Mouse (Mus musculus) G1E-ER4 (cell line): Measurements from ENCODE around the gene Zfp692. TPM values are rescaled to one million over a fixed set of nuclear protein-coding genes. Genes with fewer than 3 reads are reported as not detected.
A peak's percentile ranks its signal among the peaks of the same experiment; 100 is the strongest.

ENCODE experiments used
- GATA1 ChIP-seq: IDR thresholded peaks from one replicate; pipeline ENCODE4 v1.8.0; 2012; ENCODE audit warnings: low read length, inconsistent platforms
- polyA plus RNA-seq: library from polyadenylated mRNA; stranded (reverse); fragments of >175 nt; gene quantifications from 2 replicates; pipeline ENCODE4 v1.2.3, GENCODE M21; 2012

Gene Zfp692
- polyA plus RNA-seq, 1 experiment = 21.2 TPM

- no peak for TF ChIP-seq GATA1
Measured at GRCm38 (mm10) chr11:58330276-58331148, 23.6 kb downstream of the Zfp692 start, which contains the start of the genes Zfp672 and Sh3bp5l. Zfp672 (minus strand) TSS chr11:58330339. Sh3bp5l (plus strand) TSS chr11:58330724.

- TF ChIP-seq GATA1 = no peak
Measured at GRCm38 (mm10) chr11:58331149-58331495, 24.3 kb downstream of the Zfp692 start.

GRCm38 (mm10) chr11:58331546-58331945 is 24.7 kb downstream of the Zfp692 start:
- no peak for TF ChIP-seq GATA1

GRCm38 (mm10) chr11:58334746-58335145 is 27.9 kb downstream of the Zfp692 start:
- no peak for TF ChIP-seq GATA1

- no peak for TF ChIP-seq GATA1
Measured at GRCm38 (mm10) chr11:58346745-58347144, 39.9 kb downstream of the Zfp692 start.

GRCm38 (mm10) chr11:58350628-58351027 is 43.8 kb downstream of the Zfp692 start:
- no peak for TF ChIP-seq GATA1

GRCm38 (mm10) chr11:58351179-58351578 is 44.3 kb downstream of the Zfp692 start:
- no peak for TF ChIP-seq GATA1

GRCm38 (mm10) chr11:58352681-58353548 is 46.0 kb downstream of the Zfp692 start:
- peak; percentile 98 for TF ChIP-seq GATA1

GRCm38 (mm10) chr11:58353709-58354108 is 46.8 kb downstream of the Zfp692 start:
- no peak for TF ChIP-seq GATA1

GRCm38 (mm10) chr11:58354476-58354875 is 47.6 kb downstream of the Zfp692 start:
- no peak for TF ChIP-seq GATA1

GRCm38 (mm10) chr11:58354927-58355326 is 48.1 kb downstream of the Zfp692 start:
- no peak for TF ChIP-seq GATA1

- TF ChIP-seq GATA1 = no peak
Measured at GRCm38 (mm10) chr11:58357042-58357441, 50.2 kb downstream of the Zfp692 start.

GRCm38 (mm10) chr11:58357844-58358534 is 51.1 kb downstream of the Zfp692 start:
- TF ChIP-seq GATA1 = no peak

Other genes starting within 250 kb of the Zfp692 start
- not detected in 2 replicates for gene Gm12248, start 213.9 kb upstream of the Zfp692 start, polyA plus RNA-seq
- 5.0 and 5.4 TPM in 2 replicates for gene Cnot8, start 202.9 kb upstream of the Zfp692 start, polyA plus RNA-seq
- 20.1 and 23.5 TPM in 2 replicates for gene Gemin5, start 138.5 kb upstream of the Zfp692 start, polyA plus RNA-seq
- 17.1 and 27.0 TPM in 2 replicates for gene Mrpl22, start 135.4 kb upstream of the Zfp692 start, polyA plus RNA-seq
- gene Igtp, start 107.5 kb upstream of the Zfp692 start, polyA plus RNA-seq = 0.41 and 0.95 TPM in 2 replicates
- gene Irgm2, start 107.5 kb upstream of the Zfp692 start, polyA plus RNA-seq = 0.11 and 0.19 TPM in 2 replicates
- gene 4930438A08Rik, start 32.3 kb upstream of the Zfp692 start, polyA plus RNA-seq = not detected in 2 replicates
- gene Zfp672, start 23.3 kb downstream of the Zfp692 start, polyA plus RNA-seq = 10.1 and 10.8 TPM in 2 replicates
- 29.4 and 33.7 TPM in 2 replicates for gene Sh3bp5l, start 23.7 kb downstream of the Zfp692 start, polyA plus RNA-seq
- not detected in 2 replicates for gene Lypd8, start 72.0 kb downstream of the Zfp692 start, polyA plus RNA-seq
- not detected in 2 replicates for gene 1810065E05Rik, start 114.0 kb downstream of the Zfp692 start, polyA plus RNA-seq
- not detected in 2 replicates for gene Gm12253, start 125.5 kb downstream of the Zfp692 start, polyA plus RNA-seq
- gene Lypd9, start 145.9 kb downstream of the Zfp692 start, polyA plus RNA-seq = not detected in 2 replicates
- gene Olfr30, start 155.2 kb downstream of the Zfp692 start, polyA plus RNA-seq = not detected in 2 replicates
- not detected in 2 replicates for gene Olfr332, start 185.5 kb downstream of the Zfp692 start, polyA plus RNA-seq
- not detected in 2 replicates for gene Olfr331, start 195.5 kb downstream of the Zfp692 start, polyA plus RNA-seq
- not detected in 2 replicates for gene Olfr330, start 227.8 kb downstream of the Zfp692 start, polyA plus RNA-seq
- gene Olfr329-ps, start 239.4 kb downstream of the Zfp692 start, polyA plus RNA-seq = not detected in 2 replicates
- not detected in 2 replicates for gene Olfr328, start 248.6 kb downstream of the Zfp692 start, polyA plus RNA-seq